Mouse (Mus musculus) lung, postnatal 0 days (tissue): ENCODE data around the gene Crybb1. TPM values are rescaled to one million over a fixed set of nuclear protein-coding genes. Genes with fewer than 3 reads are reported as not detected.

ENCODE experiments used
- ATAC-seq: fragments of 200-750 bp; cut with Nextera tagmentation; 2 replicates; pipeline ENCODE4 v1.8.0; 2017; ENCODE audit warnings: moderate library complexity
- DNase-seq: peaks from one replicate; pipeline ENCODE4 v3.0.0-alpha.2; 2016; ENCODE audit warnings: low spot score
- H3K27ac ChIP-seq: fragments of 300-500 bp; sonication (generic); 2 replicates; pipeline ENCODE4 v1.5.1; 2014; ENCODE audit warnings: antibody characterized with exemption, mild to moderate bottlenecking, low read length, mixed read lengths
- H3K27me3 ChIP-seq: fragments of 300-500 bp; sonication (generic); replicated peaks from 2 replicates; pipeline ENCODE4 v1.6.1; 2014; ENCODE audit warnings: low read length, mixed read lengths; ENCODE audit not compliant: insufficient read depth
- H3K36me3 ChIP-seq: fragments of 300-500 bp; sonication (generic); 2 replicates; pipeline ENCODE4 v1.6.1; 2014; ENCODE audit warnings: low read length, mixed read lengths; ENCODE audit not compliant: insufficient read depth
- H3K4me1 ChIP-seq: fragments of 300-500 bp; sonication (generic); 2 replicates; pipeline ENCODE4 v1.6.1; 2014; ENCODE audit warnings: antibody characterized with exemption, low read depth, low read length, mixed read lengths; ENCODE audit not compliant: insufficient read depth
- H3K4me2 ChIP-seq: fragments of 300-500 bp; sonication (generic); replicated peaks from 2 replicates; pipeline ENCODE4 v1.6.1; 2014; ENCODE audit warnings: low read depth, mild to moderate bottlenecking, low read length, moderate library complexity, mixed read lengths
- H3K4me3 ChIP-seq: fragments of 300-500 bp; sonication (generic); 2 replicates; pipeline ENCODE4 v1.5.1; 2014; ENCODE audit warnings: low read depth, low read length
- H3K9ac ChIP-seq: fragments of 300-500 bp; sonication (generic); replicated peaks from 2 replicates; pipeline ENCODE4 v1.6.1; 2014; ENCODE audit warnings: low read depth, mild to moderate bottlenecking
- H3K9me3 ChIP-seq: fragments of 300-500 bp; sonication (generic); 2 replicates; pipeline ENCODE4 v1.6.1; 2016; ENCODE audit warnings: low read length, mixed read lengths
- CTCF ChIP-seq: IDR thresholded peaks from 2 replicates; pipeline ENCODE4 v1.5.1; 2016; ENCODE audit warnings: antibody characterized with exemption, mild to moderate bottlenecking
- EP300 ChIP-seq: IDR thresholded peaks from 2 replicates; pipeline ENCODE4 v1.6.1; 2016; ENCODE audit warnings: antibody characterized with exemption, mild to moderate bottlenecking, control low read depth
- WGBS: fragments of 180-500 bp; shearing (Covaris S2); extraction: QIAGEN DNeasy Blood & Tissue Kit; methylation state at CpG from one replicate; pipeline ENCODE4 v1.1.7; 2014; 5-methylcytosine and 5-hydroxymethylcytosine counted together
- polyA plus RNA-seq: library from polyadenylated mRNA; unstranded; fragments of >200 nt; fragmentation: Nextera tagmentation; extraction: Ambion mirVana; gene quantifications from 2 replicates; pipeline ENCODE4 v1.2.1, GENCODE M21; 2015

Crybb1 gene
- 1.4 and 1.7 TPM in 2 replicates for polyA plus RNA-seq

DNA sequence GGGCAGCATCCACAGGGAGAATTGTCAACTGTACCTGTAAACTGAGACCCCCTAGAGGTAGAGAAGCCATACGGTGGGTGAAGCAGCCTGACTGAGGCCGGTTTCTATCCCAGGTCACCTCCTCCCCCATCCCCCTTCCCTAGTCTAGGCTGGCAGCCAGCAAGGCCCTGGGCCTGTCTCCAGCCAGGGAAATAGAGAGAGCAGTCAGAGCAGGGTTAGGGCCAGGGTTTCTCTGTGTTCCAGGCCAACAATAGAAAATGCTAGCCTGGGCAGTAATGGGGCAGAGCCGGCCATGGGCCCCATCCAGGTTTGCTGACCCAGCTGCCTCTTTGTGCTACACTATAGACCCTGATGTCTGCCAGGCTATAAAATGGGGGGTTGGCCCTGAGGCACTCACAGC, at the start of gene Crybb1:
Gene Crybb1, plus strand, starts transcription at position 390 of the 400 bp plus-strand sequence.
- Histone ChIP-seq H3K36me3 (no peaks in the 10 kb centered on the region), H3K9ac (no peak within 1 kb of the TSS), H3K9me3 (no peaks in the 10 kb centered on the region), H3K4me3 (no peak within 1 kb of the TSS), H3K4me2 (no peak within 1 kb of the TSS), H3K4me1 (peaks cover 4% of the 10 kb centered on the region), H3K27me3 (no peaks in the 10 kb centered on the region), H3K27ac (no peak within 1 kb of the TSS)
- WGBS, result 47% methylated on average over 3 of the region's 3 CpGs
- no peak for ATAC-seq
- no peak for TF ChIP-seq CTCF
- no peak for TF ChIP-seq EP300
- DNase-seq, result no peak

DNA sequence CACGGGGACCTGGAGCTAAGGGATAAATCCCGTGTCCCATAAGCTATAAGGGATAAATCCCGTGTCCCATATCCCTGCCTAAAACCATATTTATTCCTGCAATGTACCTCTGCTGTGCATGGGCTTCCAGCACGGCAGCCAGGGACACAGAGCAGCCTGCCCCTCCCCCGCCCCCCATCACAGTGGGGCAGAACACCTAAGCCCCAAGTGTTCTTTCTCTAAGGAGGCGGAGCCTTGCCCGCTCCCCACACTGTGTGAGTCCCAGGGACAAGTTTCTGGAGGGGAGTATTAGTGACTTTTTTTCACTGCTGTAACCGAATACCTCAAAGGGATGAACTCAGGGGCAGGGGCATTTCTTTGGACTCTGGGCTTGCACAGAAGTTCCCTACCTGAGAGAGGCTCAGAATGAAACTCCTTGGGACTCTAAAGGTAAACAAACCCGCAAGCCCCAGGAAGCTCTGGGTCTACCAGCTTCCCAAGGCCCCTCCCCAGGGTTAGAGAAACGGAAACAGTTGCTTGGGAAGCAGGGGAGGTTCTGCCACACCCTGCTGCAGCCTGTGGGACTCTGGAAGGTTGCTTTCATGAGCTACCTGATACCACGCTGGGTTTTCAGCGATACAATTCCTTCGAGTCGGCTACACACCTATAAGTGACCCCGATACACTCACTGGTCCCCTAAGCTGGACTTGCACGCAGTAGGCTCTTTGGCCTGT, 48.9 kb upstream of the Crybb1 start:
- DNase-seq, result no peak
- no peak for ATAC-seq
- WGBS, result 21% methylated on average over 16 of the region's 16 CpGs
- Histone ChIP-seq H3K27me3 (no peaks in the 10 kb centered on the region), H3K4me2 (no peak overlapping the region), H3K9ac (no peak overlapping the region), H3K9me3 (no peaks in the 10 kb centered on the region), H3K36me3 (no peaks in the 10 kb centered on the region), H3K27ac (no peak overlapping the region), H3K4me1 (no peaks in the 10 kb centered on the region), H3K4me3 (no peak overlapping the region)
- TF ChIP-seq CTCF (no peak), EP300 (no peak)

DNA sequence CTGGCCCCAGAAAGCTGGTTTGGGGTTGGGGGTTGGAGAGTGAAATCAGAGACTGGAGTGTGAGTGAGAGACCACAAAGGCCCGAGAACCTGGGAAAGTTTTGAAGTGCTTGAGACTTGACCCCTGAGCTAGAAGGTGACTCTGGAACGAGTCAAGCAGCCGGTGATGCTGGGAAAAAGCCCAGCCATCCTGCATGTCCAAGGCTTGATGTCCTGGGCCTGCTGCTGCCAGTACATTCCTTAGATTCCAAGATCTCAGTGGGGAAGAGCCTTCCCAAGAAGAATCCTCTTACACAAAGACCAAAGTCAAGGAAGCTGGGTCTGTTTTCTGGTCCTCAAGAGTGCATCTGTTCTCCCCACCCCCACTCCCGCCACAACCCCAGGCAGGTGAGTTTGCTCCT, 47.3 kb upstream of the Crybb1 start:
- Histone ChIP-seq H3K4me3 (no peak overlapping the region), H3K36me3 (no peaks in the 10 kb centered on the region), H3K27ac (no peak overlapping the region), H3K4me1 (no peaks in the 10 kb centered on the region), H3K27me3 (no peaks in the 10 kb centered on the region), H3K4me2 (no peak overlapping the region), H3K9me3 (no peaks in the 10 kb centered on the region), H3K9ac (no peak overlapping the region)
- ATAC-seq, result no peak
- no peak for TF ChIP-seq EP300
- no peak for TF ChIP-seq CTCF
- WGBS, result 41% methylated on average over 4 of the region's 4 CpGs
- no peak for DNase-seq

DNA sequence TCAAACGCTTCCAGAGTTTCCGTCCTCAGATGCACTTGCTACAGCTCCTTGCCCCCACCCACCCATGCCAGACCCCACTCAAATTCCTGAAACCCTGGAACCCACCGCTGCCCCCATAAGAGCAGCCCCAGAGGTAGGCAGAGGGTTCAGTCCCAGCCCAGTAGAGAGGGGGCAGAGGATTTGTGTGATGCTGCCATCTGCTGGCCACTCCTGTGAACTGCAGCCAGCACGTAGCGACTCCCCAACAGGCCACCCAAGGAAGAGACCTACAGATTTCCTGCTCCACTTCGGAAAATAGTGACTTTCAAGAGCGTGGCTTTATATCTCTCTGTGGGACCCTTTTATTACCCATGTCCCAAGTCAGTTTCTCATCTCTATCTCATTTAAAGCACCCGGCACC, 45.5 kb upstream of the Crybb1 start:
- no peaks in the 10 kb centered on the region for H3K9me3 ChIP-seq
- no peak overlapping the region for H3K4me3 ChIP-seq
- ATAC-seq, result 0 out of 2 replicates have a peak, but pooled peaks have one; percentile 46
- no peak overlapping the region for H3K27ac ChIP-seq
- TF ChIP-seq EP300, result no peak
- peak; percentile 92 for TF ChIP-seq CTCF
- H3K36me3 ChIP-seq, result no peaks in the 10 kb centered on the region
- DNase-seq, result peak; percentile 48
- no peaks in the 10 kb centered on the region for H3K27me3 ChIP-seq
- WGBS, result 28% methylated on average over 8 of the region's 8 CpGs
- H3K4me1 ChIP-seq, result no peaks in the 10 kb centered on the region
- H3K9ac ChIP-seq, result no peak overlapping the region
- H3K4me2 ChIP-seq, result no peak overlapping the region

DNA sequence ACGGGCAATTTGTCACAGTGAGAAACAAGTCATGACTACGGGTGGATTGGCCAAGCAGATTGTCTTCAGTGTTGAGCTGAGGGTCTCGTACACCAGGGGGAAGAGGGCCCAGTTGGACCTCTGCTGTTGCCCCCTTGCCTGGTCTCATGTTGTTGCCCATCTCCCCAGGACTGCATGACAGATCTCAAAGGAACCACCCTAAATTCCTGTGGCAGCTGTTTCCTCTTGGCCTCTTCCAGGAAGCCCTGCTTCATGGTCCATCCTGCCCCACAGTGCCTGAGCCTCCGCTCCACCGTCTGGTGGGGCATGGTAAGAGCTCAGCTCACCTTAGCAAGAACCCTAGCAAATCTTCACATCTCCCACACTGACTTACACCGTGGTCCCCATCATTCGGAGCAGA, 43.7 kb upstream of the Crybb1 start:
- ATAC-seq (no peak), DNase-seq (no peak)
- H3K27ac ChIP-seq, result no peak overlapping the region
- H3K4me1 ChIP-seq, result peaks cover 7% of the 10 kb centered on the region; the same call in 1 of the 2 replicates
- H3K4me3 ChIP-seq, result no peak overlapping the region
- TF ChIP-seq CTCF (no peak), EP300 (no peak)
- no peak overlapping the region for H3K4me2 ChIP-seq
- H3K9ac ChIP-seq, result no peak overlapping the region
- WGBS, result 82% methylated on average over 7 of the region's 7 CpGs
- no peaks in the 10 kb centered on the region for H3K9me3 ChIP-seq
- no peaks in the 10 kb centered on the region for H3K36me3 ChIP-seq
- no peaks in the 10 kb centered on the region for H3K27me3 ChIP-seq

DNA sequence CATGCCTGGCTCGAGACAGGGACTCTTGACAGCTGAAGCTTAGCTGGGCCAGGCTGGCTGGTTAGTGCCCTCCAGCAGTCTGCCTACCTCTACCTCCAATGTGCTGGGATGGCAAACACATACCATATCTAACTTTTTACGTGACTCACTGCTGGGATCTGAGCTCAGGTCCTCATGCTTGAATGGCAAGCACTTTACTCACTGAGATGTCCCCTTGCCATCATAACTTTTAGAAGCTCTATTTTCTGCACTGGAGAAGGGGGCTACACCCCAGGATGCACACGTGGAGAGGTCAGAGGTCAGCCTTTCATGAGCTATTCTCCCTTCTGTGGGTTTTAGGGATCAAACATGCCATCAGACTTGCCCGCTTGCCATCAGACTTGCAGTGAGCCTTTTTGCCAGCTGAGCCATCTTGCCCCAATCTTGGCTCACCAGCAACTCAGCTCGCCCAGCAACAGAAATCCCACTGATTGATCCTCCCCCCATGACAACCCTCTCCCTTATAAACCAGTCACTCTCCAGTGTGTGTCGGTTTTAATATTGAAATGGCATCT, 42.8 kb upstream of the Crybb1 start:
- Histone ChIP-seq H3K36me3 (no peaks in the 10 kb centered on the region), H3K9ac (no peak overlapping the region), H3K4me2 (no peak overlapping the region), H3K9me3 (no peaks in the 10 kb centered on the region), H3K27me3 (no peaks in the 10 kb centered on the region), H3K27ac (no peak overlapping the region), H3K4me1 (peaks cover 7% of the 10 kb centered on the region; the same call in 1 of the 2 replicates), H3K4me3 (no peak overlapping the region)
- DNase-seq (no peak), ATAC-seq (no peak)
- TF ChIP-seq CTCF, result no peak
- TF ChIP-seq EP300, result no peak
- WGBS, result 69% methylated on average over 6 of the region's 6 CpGs
